Mouse (Mus musculus): ENCODE measurements around the gene Phlda1.

- TF ChIP-seq POLR2A (IDR thresholded peaks at IDR 0.05; ENCODE audit: insufficient read depth, low read depth, low read length) = no peak
- TF ChIP-seq EP300 (IDR thresholded peaks at IDR 0.05; ENCODE audit: insufficient read depth, low read depth, low read length) = no peak
- no peak for TF ChIP-seq CTCF (IDR thresholded peaks at IDR 0.05)
Observed at GRCm38 (mm10) chr10:111527613-111528012, 21.5 kb downstream of the Phlda1 start.

Data from heart, adult 2 months (tissue).